Mouse (Mus musculus): Measurements from ENCODE around the gene Tcaim.

- TF ChIP-seq MAZ (IDR thresholded peaks at IDR 0.05; ENCODE audit: low read depth, low read length) (no peak), CTCF (IDR thresholded peaks at IDR 0.05 in 2 of 3, conservative IDR thresholded peaks at IDR 0.05 in 1 of 3; ENCODE audit: control insufficient read depth in 1 of 3, insufficient read depth in 1 of 3, low read depth in 2 of 3, low read length in 3 of 3, poor library complexity in 1 of 3, severe bottlenecking in 1 of 3) (no peak), GATA1 (IDR thresholded peaks at IDR 0.05; ENCODE audit: low read depth, low read length) (0 out of 2 replicates have a peak, but pooled peaks have one; percentile 4), EP300 (IDR thresholded peaks at IDR 0.05; ENCODE audit: low read depth in 1 of 2, low read length in 2 of 2) (no peak), CHD1 (IDR thresholded peaks at IDR 0.05; ENCODE audit: low read depth, low read length) (no peak)
Measured at GRCm38 (mm10) chr9:122866192-122866591, 60.9 kb downstream of the Tcaim start.
